Mouse (Mus musculus): ENCODE data around the gene Zcchc13. TPM values are rescaled to one million over a fixed set of nuclear protein-coding genes. Genes with fewer than 3 reads are reported as not detected.

Zcchc13 gene
- polyA plus RNA-seq, 1 experiment from 2014 or later: not detected

DNA sequence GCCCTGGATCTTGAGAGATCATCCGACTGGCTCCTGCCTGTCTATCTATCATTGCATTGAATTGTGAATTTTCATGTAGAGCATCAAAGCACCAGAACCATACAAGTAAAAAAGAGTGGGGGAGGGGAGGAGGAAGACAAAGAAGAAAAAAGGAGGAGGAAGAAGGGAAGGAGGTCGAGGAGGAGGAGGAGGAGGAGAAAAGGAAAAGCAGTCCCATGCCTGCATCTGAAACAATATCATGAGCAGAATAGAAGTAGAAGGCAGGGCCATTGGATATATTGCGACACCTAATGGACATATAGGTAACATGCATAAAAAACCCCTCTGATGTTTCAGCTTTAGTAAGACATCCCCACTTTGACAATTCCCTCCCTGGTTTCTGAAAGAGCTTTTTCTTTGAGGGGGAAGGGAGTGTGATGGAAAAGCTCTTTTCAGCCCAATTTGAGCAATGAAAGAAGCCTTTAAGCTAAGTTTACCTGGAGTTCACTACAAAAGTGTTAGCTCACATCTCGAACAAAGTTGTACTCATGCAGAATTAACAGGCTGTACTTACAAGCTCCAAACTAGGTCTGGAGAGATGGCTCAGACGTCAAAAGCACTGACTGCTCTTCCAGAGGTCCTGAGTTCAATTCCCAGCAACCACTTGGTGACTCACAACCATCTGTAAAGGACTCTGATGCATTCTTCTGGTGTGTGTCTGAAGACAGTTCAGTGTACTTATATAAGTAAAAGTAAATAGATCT lies 5.8 kb upstream of the Zcchc13 start:
- 27% methylated on average over 5 of the region's 5 CpGs for WGBS

DNA sequence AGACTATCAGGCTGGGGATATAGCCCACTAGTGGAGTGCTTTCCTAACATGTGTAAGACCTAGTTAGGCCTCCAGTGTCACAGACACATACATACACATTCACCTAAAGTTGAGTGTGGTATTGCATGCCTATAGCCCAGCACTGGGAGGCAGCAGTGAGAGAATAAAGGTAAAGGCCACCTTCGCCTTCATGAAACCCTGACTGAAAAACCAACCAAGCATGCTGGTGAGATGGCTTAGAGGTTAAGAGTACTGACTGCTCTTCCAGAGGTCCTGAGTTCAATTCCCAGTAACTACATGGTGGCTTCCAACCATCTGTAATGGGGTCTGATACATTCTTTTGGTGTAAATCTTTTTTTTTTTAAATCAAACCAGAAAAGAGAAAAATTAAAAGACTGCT lies 1.5 kb upstream of the Zcchc13 start:
- no peaks in the 10 kb centered on the region for H3K36me3 ChIP-seq (ENCODE audit: control insufficient read depth, insufficient read depth, low read length)
- no peaks in the 10 kb centered on the region for H3K4me1 ChIP-seq (ENCODE audit: control insufficient read depth, insufficient read depth, low read length)
- no peak for ATAC-seq (ENCODE audit: insufficient read depth, low FRiP score)
- H3K27me3 ChIP-seq (ENCODE audit: control insufficient read depth, insufficient read depth, low read length): no peaks in the 10 kb centered on the region; the same call in 1 of the 2 replicates
- no peak overlapping the region for H3K9ac ChIP-seq (ENCODE audit: low read length)
- H3K4me2 ChIP-seq (ENCODE audit: low read depth, low read length): no peak overlapping the region
- H3K9me3 ChIP-seq (replicated peaks; ENCODE audit: control insufficient read depth, low read length): no peaks in the 10 kb centered on the region
- WGBS: 54% methylated on average over 1 of the region's 1 CpGs
- H3K27ac ChIP-seq (ENCODE audit: low read length): no peak overlapping the region
- H3K4me3 ChIP-seq (replicated peaks; ENCODE audit: low read length): no peak overlapping the region

More for the DNA sequence above, 5.8 kb upstream of the Zcchc13 start:
- Histone ChIP-seq H3K27me3 (ENCODE audit: control insufficient read depth, insufficient read depth, low read length) (no peaks in the 10 kb centered on the region), H3K9ac (ENCODE audit: low read length) (no peak overlapping the region), H3K4me1 (ENCODE audit: control insufficient read depth, insufficient read depth, low read length) (0 out of 2 replicates have a peak, but pooled peaks cover 5% of the 10 kb centered on the region), H3K9me3 (replicated peaks; ENCODE audit: control insufficient read depth, low read length) (no peaks in the 10 kb centered on the region), H3K4me2 (ENCODE audit: low read depth, low read length) (no peak overlapping the region), H3K36me3 (ENCODE audit: control insufficient read depth, insufficient read depth, low read length) (no peaks in the 10 kb centered on the region), H3K27ac (ENCODE audit: low read length) (no peak overlapping the region), H3K4me3 (replicated peaks; ENCODE audit: low read length) (no peak overlapping the region)
- no peak for ATAC-seq (ENCODE audit: insufficient read depth, low FRiP score)

DNA sequence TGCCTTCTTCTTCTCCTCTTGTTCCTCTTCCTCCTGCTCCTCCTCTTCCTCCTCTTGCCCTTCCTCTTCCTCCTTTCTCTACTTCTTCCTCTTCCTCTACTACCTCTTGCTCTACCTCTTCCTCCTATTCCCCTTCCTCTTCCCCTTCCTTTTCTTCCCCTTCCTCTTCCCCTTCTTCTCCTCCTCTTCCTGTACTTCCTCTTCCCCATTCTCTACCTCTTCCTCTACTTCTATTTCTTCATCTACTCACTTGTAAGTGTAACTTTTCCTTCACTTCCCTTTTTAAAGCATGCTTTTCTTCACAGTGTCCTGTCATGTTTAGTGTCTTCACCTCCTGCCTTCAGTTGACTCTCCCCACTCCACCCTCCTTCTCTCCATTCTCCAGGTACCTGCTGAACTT lies 3.5 kb downstream of the Zcchc13 start:
- no peak for ATAC-seq (ENCODE audit: insufficient read depth, low FRiP score)
- H3K27me3 ChIP-seq (ENCODE audit: control insufficient read depth, insufficient read depth, low read length): no peaks in the 10 kb centered on the region; the same call in 1 of the 2 replicates
- H3K9me3 ChIP-seq (replicated peaks; ENCODE audit: control insufficient read depth, low read length): no peaks in the 10 kb centered on the region
- no peak overlapping the region for H3K4me2 ChIP-seq (ENCODE audit: low read depth, low read length)
- H3K27ac ChIP-seq (ENCODE audit: low read length): no peak overlapping the region
- H3K36me3 ChIP-seq (ENCODE audit: control insufficient read depth, insufficient read depth, low read length): no peaks in the 10 kb centered on the region
- H3K4me3 ChIP-seq (replicated peaks; ENCODE audit: low read length): no peak overlapping the region
- no peak overlapping the region for H3K9ac ChIP-seq (ENCODE audit: low read length)
- H3K4me1 ChIP-seq (ENCODE audit: control insufficient read depth, insufficient read depth, low read length): no peaks in the 10 kb centered on the region

DNA sequence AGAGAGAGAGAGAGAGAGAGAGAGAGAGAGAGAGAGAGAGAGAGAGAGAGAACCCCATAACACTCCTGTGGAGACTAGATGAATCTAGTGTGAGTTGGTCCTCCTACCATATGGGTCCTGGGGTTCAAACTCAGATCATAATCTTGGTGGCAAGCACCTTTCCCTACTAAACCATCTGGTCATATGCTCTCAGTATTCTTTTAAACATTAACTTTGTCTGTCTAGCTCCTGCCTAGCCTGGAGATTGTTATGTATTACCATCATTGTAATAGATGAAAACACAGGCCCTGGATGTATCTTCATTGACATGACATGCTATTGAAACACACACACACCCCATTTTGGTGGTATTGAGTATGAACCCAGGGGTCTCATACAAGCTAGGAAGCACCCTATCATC lies 5.6 kb downstream of the Zcchc13 start:
- Histone ChIP-seq H3K4me2 (ENCODE audit: low read depth, low read length) (no peak overlapping the region), H3K27me3 (ENCODE audit: control insufficient read depth, insufficient read depth, low read length) (no peaks in the 10 kb centered on the region; the same call in 1 of the 2 replicates), H3K27ac (ENCODE audit: low read length) (no peak overlapping the region), H3K9ac (ENCODE audit: low read length) (no peak overlapping the region), H3K4me3 (replicated peaks; ENCODE audit: low read length) (no peak overlapping the region), H3K36me3 (ENCODE audit: control insufficient read depth, insufficient read depth, low read length) (no peaks in the 10 kb centered on the region), H3K4me1 (ENCODE audit: control insufficient read depth, insufficient read depth, low read length) (no peaks in the 10 kb centered on the region), H3K9me3 (replicated peaks; ENCODE audit: control insufficient read depth, low read length) (no peaks in the 10 kb centered on the region)
- no peak for ATAC-seq (ENCODE audit: insufficient read depth, low FRiP score)

DNA sequence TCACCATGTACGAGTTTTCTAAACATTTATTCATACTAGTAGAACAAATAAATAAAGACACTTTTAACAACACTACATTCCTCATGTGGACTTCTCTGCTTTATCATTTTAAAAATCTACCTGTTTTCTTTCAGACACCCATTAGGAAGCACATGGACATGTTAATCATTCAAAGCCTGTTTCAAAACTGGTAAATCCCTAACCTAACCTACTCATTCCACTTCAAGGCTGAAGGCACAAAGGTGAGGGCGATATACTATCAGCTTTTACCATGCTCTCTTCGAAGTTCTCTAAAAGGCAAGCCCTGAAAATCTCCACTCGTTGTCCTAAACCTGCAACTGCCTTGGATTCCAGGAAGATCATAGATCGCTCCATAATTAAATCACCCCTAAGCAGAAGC lies 8.2 kb downstream of the Zcchc13 start:
- WGBS: 76% methylated on average over 5 of the region's 5 CpGs
- no peak overlapping the region for H3K9ac ChIP-seq (ENCODE audit: low read length)
- no peak overlapping the region for H3K27ac ChIP-seq (ENCODE audit: low read length)
- no peaks in the 10 kb centered on the region for H3K4me1 ChIP-seq (ENCODE audit: control insufficient read depth, insufficient read depth, low read length)
- no peak for ATAC-seq (ENCODE audit: insufficient read depth, low FRiP score)
- no peaks in the 10 kb centered on the region for H3K36me3 ChIP-seq (ENCODE audit: control insufficient read depth, insufficient read depth, low read length)
- no peaks in the 10 kb centered on the region for H3K9me3 ChIP-seq (replicated peaks; ENCODE audit: control insufficient read depth, low read length)
- H3K4me3 ChIP-seq (replicated peaks; ENCODE audit: low read length): no peak overlapping the region
- no peaks in the 10 kb centered on the region; the same call in 1 of the 2 replicates for H3K27me3 ChIP-seq (ENCODE audit: control insufficient read depth, insufficient read depth, low read length)
- no peak overlapping the region for H3K4me2 ChIP-seq (ENCODE audit: low read depth, low read length)

DNA sequence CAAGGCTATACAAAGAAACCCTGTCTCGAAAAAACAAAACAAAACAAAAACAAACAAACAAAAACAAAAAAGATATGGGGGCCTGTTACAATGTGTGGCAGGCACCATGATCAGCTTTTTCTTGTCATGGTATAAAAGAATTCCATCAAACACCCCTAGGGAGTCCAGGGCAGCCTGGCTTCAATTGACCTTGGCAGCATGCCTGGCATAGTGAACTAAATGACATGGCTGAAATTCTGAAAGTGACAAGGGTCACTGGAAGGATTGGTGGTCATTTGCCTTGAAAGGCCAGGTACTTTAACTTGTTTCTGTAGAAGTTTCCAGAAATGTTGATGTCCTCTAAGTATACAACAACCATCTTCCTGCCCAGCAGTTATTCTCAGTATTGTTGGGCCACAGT lies 13.9 kb downstream of the Zcchc13 start:
- H3K36me3 ChIP-seq (ENCODE audit: control insufficient read depth, insufficient read depth, low read length): no peaks in the 10 kb centered on the region
- no peaks in the 10 kb centered on the region for H3K4me1 ChIP-seq (ENCODE audit: control insufficient read depth, insufficient read depth, low read length)
- WGBS: 79% methylated on average over 1 of the region's 1 CpGs
- H3K9me3 ChIP-seq (replicated peaks; ENCODE audit: control insufficient read depth, low read length): no peaks in the 10 kb centered on the region
- ATAC-seq (ENCODE audit: insufficient read depth, low FRiP score): no peak
- no peak overlapping the region for H3K4me2 ChIP-seq (ENCODE audit: low read depth, low read length)
- H3K4me3 ChIP-seq (replicated peaks; ENCODE audit: low read length): no peak overlapping the region
- H3K27me3 ChIP-seq (ENCODE audit: control insufficient read depth, insufficient read depth, low read length): no peaks in the 10 kb centered on the region
- H3K9ac ChIP-seq (ENCODE audit: low read length): no peak overlapping the region
- no peak overlapping the region for H3K27ac ChIP-seq (ENCODE audit: low read length)

DNA sequence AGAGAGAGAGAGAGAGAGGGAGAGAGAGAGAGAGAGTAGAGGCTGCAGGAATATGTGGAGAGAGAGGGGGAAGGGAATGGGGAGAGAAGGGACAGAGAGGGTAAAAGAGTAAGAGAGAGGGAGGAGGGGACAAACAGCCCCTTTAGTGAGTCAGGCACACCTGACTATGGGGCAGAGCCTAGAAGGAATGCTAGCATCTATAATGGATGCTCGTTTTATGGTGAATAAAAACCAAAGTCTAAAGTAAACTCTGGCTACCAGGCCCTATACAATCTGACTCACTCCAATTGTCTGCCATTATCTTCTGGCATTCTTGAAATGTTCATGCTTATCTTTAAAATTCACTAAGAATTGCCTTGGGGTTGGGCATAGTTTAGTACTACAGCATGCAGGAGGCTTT lies 21.7 kb downstream of the Zcchc13 start:
- Histone ChIP-seq H3K9me3 (replicated peaks; ENCODE audit: control insufficient read depth, low read length) (no peaks in the 10 kb centered on the region), H3K4me1 (ENCODE audit: control insufficient read depth, insufficient read depth, low read length) (no peaks in the 10 kb centered on the region), H3K27ac (ENCODE audit: low read length) (no peak overlapping the region), H3K27me3 (ENCODE audit: control insufficient read depth, insufficient read depth, low read length) (no peaks in the 10 kb centered on the region), H3K9ac (ENCODE audit: low read length) (no peak overlapping the region), H3K36me3 (ENCODE audit: control insufficient read depth, insufficient read depth, low read length) (no peaks in the 10 kb centered on the region), H3K4me2 (ENCODE audit: low read depth, low read length) (no peak overlapping the region), H3K4me3 (replicated peaks; ENCODE audit: low read length) (no peak overlapping the region)
- no peak for ATAC-seq (ENCODE audit: insufficient read depth, low FRiP score)
- WGBS: 33% methylated on average over 1 of the region's 1 CpGs

DNA sequence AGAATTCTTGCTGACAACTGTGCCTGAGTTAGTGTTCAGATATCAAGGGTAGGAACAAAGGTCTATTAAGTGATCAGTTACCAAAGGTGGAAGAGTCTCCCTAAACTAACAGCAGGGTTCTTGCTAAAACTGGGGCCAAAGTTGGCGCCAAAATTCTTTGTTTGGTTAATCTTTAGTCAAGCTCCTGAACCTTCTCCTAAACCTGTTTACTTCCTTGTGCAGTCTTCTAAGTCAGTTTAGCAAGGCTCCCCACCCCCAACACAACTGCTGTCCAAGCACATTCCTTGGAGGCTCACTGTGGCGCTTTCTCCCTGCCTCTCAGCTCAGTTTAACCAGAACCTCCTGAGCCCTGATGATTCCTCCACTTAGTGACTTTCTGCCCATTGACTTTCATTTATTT lies 22.6 kb downstream of the Zcchc13 start:
- no peak overlapping the region for H3K27ac ChIP-seq (ENCODE audit: low read length)
- no peak for ATAC-seq (ENCODE audit: insufficient read depth, low FRiP score)
- WGBS: 16% methylated on average over 2 of the region's 2 CpGs
- no peaks in the 10 kb centered on the region for H3K36me3 ChIP-seq (ENCODE audit: control insufficient read depth, insufficient read depth, low read length)
- H3K4me2 ChIP-seq (ENCODE audit: low read depth, low read length): no peak overlapping the region
- H3K9ac ChIP-seq (ENCODE audit: low read length): no peak overlapping the region
- H3K4me1 ChIP-seq (ENCODE audit: control insufficient read depth, insufficient read depth, low read length): no peaks in the 10 kb centered on the region
- H3K4me3 ChIP-seq (replicated peaks; ENCODE audit: low read length): no peak overlapping the region
- no peaks in the 10 kb centered on the region for H3K9me3 ChIP-seq (replicated peaks; ENCODE audit: control insufficient read depth, low read length)
- H3K27me3 ChIP-seq (ENCODE audit: control insufficient read depth, insufficient read depth, low read length): no peaks in the 10 kb centered on the region

DNA sequence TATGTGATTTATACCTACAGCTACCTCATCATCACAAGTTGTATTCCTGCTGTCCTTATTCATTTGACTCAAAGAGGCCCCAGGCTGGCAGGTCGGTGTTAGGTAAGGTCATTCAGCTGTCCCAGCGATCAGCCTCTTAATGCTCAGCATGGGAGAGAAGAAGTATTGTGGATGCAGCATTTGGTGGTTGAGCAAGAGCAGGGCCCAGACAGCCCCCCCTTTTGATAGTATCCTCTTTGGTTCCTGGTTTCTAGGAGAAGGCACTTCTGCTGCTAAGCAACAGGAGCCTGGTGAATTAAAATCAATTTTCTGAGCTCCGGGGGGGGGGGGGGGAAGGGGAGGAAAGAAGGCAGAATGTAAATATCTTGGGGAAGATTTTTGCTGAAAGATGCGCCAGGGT lies 28.6 kb downstream of the Zcchc13 start:
- Histone ChIP-seq H3K4me3 (replicated peaks; ENCODE audit: low read length) (no peak overlapping the region), H3K4me2 (ENCODE audit: low read depth, low read length) (no peak overlapping the region), H3K27me3 (ENCODE audit: control insufficient read depth, insufficient read depth, low read length) (peaks cover 4% of the 10 kb centered on the region; the same call in 1 of the 2 replicates), H3K4me1 (ENCODE audit: control insufficient read depth, insufficient read depth, low read length) (no peaks in the 10 kb centered on the region), H3K27ac (ENCODE audit: low read length) (no peak overlapping the region), H3K36me3 (ENCODE audit: control insufficient read depth, insufficient read depth, low read length) (no peaks in the 10 kb centered on the region), H3K9me3 (replicated peaks; ENCODE audit: control insufficient read depth, low read length) (no peaks in the 10 kb centered on the region), H3K9ac (ENCODE audit: low read length) (no peak overlapping the region)
- no peak for ATAC-seq (ENCODE audit: insufficient read depth, low FRiP score)
- 63% methylated on average over 4 of the region's 4 CpGs for WGBS
